Mouse (Mus musculus): ENCODE measurements at regions not wholly inside any gene's neighbourhood (a gene's known extent, or its start where the extent isn't known, plus 50 kb on each side); places are given as distances from the start of the nearest gene placed in this dataset.

- TF ChIP-seq MEF2A (IDR thresholded peaks at IDR 0.05; ENCODE audit: borderline replicate concordance, low read depth, low read length) (no peak), CTCF (conservative IDR thresholded peaks at IDR 0.05 in 1 of 2, IDR thresholded peaks at IDR 0.05 in 1 of 2; ENCODE audit: low read depth in 2 of 2, low read length in 2 of 2) (no peak), MXI1 (IDR thresholded peaks at IDR 0.05; ENCODE audit: low read depth, low read length) (no peak), USF2 (conservative IDR thresholded peaks at IDR 0.05; ENCODE audit: low read depth, low read length) (no peak), POLR2A (IDR thresholded peaks at IDR 0.05; ENCODE audit: low read depth, low read length) (no peak), ZKSCAN1 (IDR thresholded peaks at IDR 0.05; ENCODE audit: borderline replicate concordance, low read depth, low read length) (no peak), POLR2AphosphoS2 (IDR thresholded peaks at IDR 0.05; ENCODE audit: low read depth, low read length) (no peak)
Measured at GRCm38 (mm10) chr10:107966996-107967395, 55.1 kb upstream of the Otogl start.
